Mouse (Mus musculus): ENCODE results near the gene Fbxl17. TPM values are rescaled to one million over a fixed set of nuclear protein-coding genes. Genes with fewer than 3 reads are reported as not detected.
A peak's percentile ranks its signal among the peaks of the same experiment; 100 is the strongest.

The Fbxl17 gene
- polyA plus RNA-seq, 1 experiment from 2014 or later: 3.0 TPM

DNA sequence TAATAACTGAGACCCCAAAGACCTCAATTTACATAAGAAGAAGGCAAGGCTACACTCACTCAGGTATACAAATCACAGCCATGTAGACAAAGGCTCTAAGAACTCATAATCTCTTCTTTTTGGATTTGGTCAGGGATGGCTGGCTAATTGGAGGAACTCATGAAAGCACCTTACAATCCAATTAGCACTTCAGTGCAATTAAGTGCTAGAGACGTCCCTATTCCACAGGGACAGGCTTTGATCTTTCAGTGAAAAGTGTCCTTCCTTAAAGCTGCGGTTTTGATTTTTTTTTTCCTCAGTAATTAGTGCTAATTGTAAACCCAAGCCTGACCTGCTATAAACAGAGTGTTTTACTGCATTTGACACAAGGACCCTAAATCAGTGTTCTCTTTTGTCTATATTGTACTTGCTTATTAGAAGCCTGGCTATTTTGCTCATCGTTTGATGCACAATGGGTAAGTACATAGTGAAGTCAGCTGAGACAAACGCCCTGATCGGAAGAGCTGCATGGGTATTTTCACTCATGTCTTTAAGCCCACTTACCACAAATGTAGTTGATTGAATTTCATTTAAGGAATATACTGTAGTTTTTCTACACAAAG, 327.8 kb downstream of the Fbxl17 start:
- H3K4me2 ChIP-seq: no peak overlapping the region
- no peak for ATAC-seq (replicated peaks; ENCODE audit: low FRiP score)
- no peak for DNase-seq (ENCODE audit: low spot score)
- H3K9me3 ChIP-seq (ENCODE audit: control insufficient read depth, low read length): no peaks in the 10 kb centered on the region
- no peak overlapping the region for H3K4me3 ChIP-seq (ENCODE audit: low read depth, low read length)
- no peaks in the 10 kb centered on the region for H3K27me3 ChIP-seq (replicated peaks; ENCODE audit: control insufficient read depth, insufficient read depth, low read length)
- no peak overlapping the region for H3K27ac ChIP-seq (ENCODE audit: low read depth, low read length)
- 67% methylated on average over 5 of the region's 5 CpGs for WGBS
- no peaks in the 10 kb centered on the region for H3K36me3 ChIP-seq (ENCODE audit: control insufficient read depth, insufficient read depth, low read length)
- no peak overlapping the region for H3K9ac ChIP-seq (ENCODE audit: low read depth, low read length)
- H3K4me1 ChIP-seq (replicated peaks; ENCODE audit: control insufficient read depth, insufficient read depth, low read length): no peaks in the 10 kb centered on the region

- no peak overlapping the region for H3K4me3 ChIP-seq (ENCODE audit: low read depth, low read length)
- no peaks in the 10 kb centered on the region for H3K4me1 ChIP-seq (replicated peaks; ENCODE audit: control insufficient read depth, insufficient read depth, low read length)
- no peak overlapping the region for H3K27ac ChIP-seq (ENCODE audit: low read depth, low read length)
- H3K4me2 ChIP-seq: no peak overlapping the region
- no peaks in the 10 kb centered on the region for H3K27me3 ChIP-seq (replicated peaks; ENCODE audit: control insufficient read depth, insufficient read depth, low read length)
- H3K9me3 ChIP-seq (ENCODE audit: control insufficient read depth, low read length): no peaks in the 10 kb centered on the region
- DNase-seq (ENCODE audit: low spot score) (no peak), ATAC-seq (replicated peaks; ENCODE audit: low FRiP score) (no peak)
- H3K9ac ChIP-seq (ENCODE audit: low read depth, low read length): no peak overlapping the region
- 62% methylated on average over 5 of the region's 5 CpGs for WGBS
- no peaks in the 10 kb centered on the region for H3K36me3 ChIP-seq (ENCODE audit: control insufficient read depth, insufficient read depth, low read length)
Observed at GRCm38 (mm10) chr17:63171264-63171663, 328.6 kb downstream of the Fbxl17 start.

- WGBS: 74% methylated on average over 5 of the region's 5 CpGs
- H3K4me2 ChIP-seq: no peak overlapping the region
Observed at GRCm38 (mm10) chr17:63168019-63168788, 331.6 kb downstream of the Fbxl17 start.

GRCm38 (mm10) chr17:63167248-63167647, 332.6 kb downstream of the Fbxl17 start:
- H3K9ac ChIP-seq (ENCODE audit: low read depth, low read length): no peak overlapping the region
- H3K27ac ChIP-seq (ENCODE audit: low read depth, low read length): no peak overlapping the region
- peaks cover 3% of the 10 kb centered on the region; the same call in 1 of the 2 replicates for H3K4me1 ChIP-seq (replicated peaks; ENCODE audit: control insufficient read depth, insufficient read depth, low read length)
- ATAC-seq (replicated peaks; ENCODE audit: low FRiP score) (no peak), DNase-seq (ENCODE audit: low spot score) (no peak)
- no peak overlapping the region for H3K4me2 ChIP-seq
- H3K9me3 ChIP-seq (ENCODE audit: control insufficient read depth, low read length): no peaks in the 10 kb centered on the region
- no peaks in the 10 kb centered on the region for H3K27me3 ChIP-seq (replicated peaks; ENCODE audit: control insufficient read depth, insufficient read depth, low read length)
- H3K4me3 ChIP-seq (ENCODE audit: low read depth, low read length): no peak overlapping the region
- WGBS: 72% methylated on average over 3 of the region's 3 CpGs
- H3K36me3 ChIP-seq (ENCODE audit: control insufficient read depth, insufficient read depth, low read length): no peaks in the 10 kb centered on the region

More at GRCm38 (mm10) chr17:63168019-63168788, 331.6 kb downstream of the Fbxl17 start:
- no peak overlapping the region for H3K4me3 ChIP-seq (ENCODE audit: low read depth, low read length)
- no peak overlapping the region for H3K27ac ChIP-seq (ENCODE audit: low read depth, low read length)
- DNase-seq (ENCODE audit: low spot score): no peak
- no peaks in the 10 kb centered on the region for H3K27me3 ChIP-seq (replicated peaks; ENCODE audit: control insufficient read depth, insufficient read depth, low read length)
- H3K9me3 ChIP-seq (ENCODE audit: control insufficient read depth, low read length): no peaks in the 10 kb centered on the region
- no peaks in the 10 kb centered on the region for H3K36me3 ChIP-seq (ENCODE audit: control insufficient read depth, insufficient read depth, low read length)
- no peak for ATAC-seq (replicated peaks; ENCODE audit: low FRiP score)
- no peak overlapping the region for H3K9ac ChIP-seq (ENCODE audit: low read depth, low read length)
- H3K4me1 ChIP-seq (replicated peaks; ENCODE audit: control insufficient read depth, insufficient read depth, low read length): peaks cover 3% of the 10 kb centered on the region; the same call in 1 of the 2 replicates

GRCm38 (mm10) chr17:63166692-63167091, 333.1 kb downstream of the Fbxl17 start:
- Histone ChIP-seq H3K9ac (ENCODE audit: low read depth, low read length) (no peak overlapping the region), H3K27ac (ENCODE audit: low read depth, low read length) (no peak overlapping the region), H3K4me1 (replicated peaks; ENCODE audit: control insufficient read depth, insufficient read depth, low read length) (peaks cover 3% of the 10 kb centered on the region; the same call in 1 of the 2 replicates), H3K27me3 (replicated peaks; ENCODE audit: control insufficient read depth, insufficient read depth, low read length) (no peaks in the 10 kb centered on the region), H3K4me3 (ENCODE audit: low read depth, low read length) (no peak overlapping the region), H3K36me3 (ENCODE audit: control insufficient read depth, insufficient read depth, low read length) (no peaks in the 10 kb centered on the region), H3K9me3 (ENCODE audit: control insufficient read depth, low read length) (no peaks in the 10 kb centered on the region), H3K4me2 (no peak overlapping the region)
- 84% methylated on average over 3 of the region's 3 CpGs for WGBS
- ATAC-seq (replicated peaks; ENCODE audit: low FRiP score) (no peak), DNase-seq (ENCODE audit: low spot score) (no peak)

GRCm38 (mm10) chr17:63165847-63166246, 334.0 kb downstream of the Fbxl17 start:
- Histone ChIP-seq H3K27me3 (replicated peaks; ENCODE audit: control insufficient read depth, insufficient read depth, low read length) (no peaks in the 10 kb centered on the region), H3K9me3 (ENCODE audit: control insufficient read depth, low read length) (no peaks in the 10 kb centered on the region), H3K4me2 (no peak overlapping the region), H3K36me3 (ENCODE audit: control insufficient read depth, insufficient read depth, low read length) (no peaks in the 10 kb centered on the region), H3K4me1 (replicated peaks; ENCODE audit: control insufficient read depth, insufficient read depth, low read length) (peaks cover 3% of the 10 kb centered on the region; the same call in 1 of the 2 replicates), H3K27ac (ENCODE audit: low read depth, low read length) (no peak overlapping the region), H3K4me3 (ENCODE audit: low read depth, low read length) (no peak overlapping the region), H3K9ac (ENCODE audit: low read depth, low read length) (no peak overlapping the region)
- ATAC-seq (replicated peaks; ENCODE audit: low FRiP score): no peak
- DNase-seq (ENCODE audit: low spot score): no peak
- 88% methylated on average over 13 of the region's 13 CpGs for WGBS

DNA sequence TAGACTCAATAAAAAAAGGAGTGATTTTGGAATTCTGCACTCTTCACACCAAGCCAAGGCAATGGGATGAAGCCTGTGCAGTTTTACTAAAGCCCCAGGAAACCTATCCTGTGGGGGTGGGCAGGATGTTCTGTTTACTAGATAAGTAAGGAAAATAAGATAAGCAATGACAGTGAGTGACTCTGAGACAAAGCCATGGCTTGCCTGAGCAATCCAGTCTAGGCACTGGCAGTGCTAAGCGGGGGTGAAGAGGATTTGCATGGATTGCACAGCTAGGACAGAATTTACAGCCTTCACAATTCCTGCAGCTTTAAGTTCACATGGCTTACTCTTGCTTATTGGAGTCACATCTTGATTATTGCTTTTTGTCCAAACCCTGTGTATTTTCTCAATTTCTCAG, 335.5 kb downstream of the Fbxl17 start:
- WGBS: 42% methylated on average over 1 of the region's 1 CpGs
- Histone ChIP-seq H3K27me3 (replicated peaks; ENCODE audit: control insufficient read depth, insufficient read depth, low read length) (no peaks in the 10 kb centered on the region), H3K9ac (ENCODE audit: low read depth, low read length) (no peak overlapping the region), H3K36me3 (ENCODE audit: control insufficient read depth, insufficient read depth, low read length) (no peaks in the 10 kb centered on the region), H3K4me1 (replicated peaks; ENCODE audit: control insufficient read depth, insufficient read depth, low read length) (peaks cover 3% of the 10 kb centered on the region; the same call in 1 of the 2 replicates), H3K4me3 (ENCODE audit: low read depth, low read length) (no peak overlapping the region), H3K9me3 (ENCODE audit: control insufficient read depth, low read length) (no peaks in the 10 kb centered on the region), H3K27ac (ENCODE audit: low read depth, low read length) (no peak overlapping the region), H3K4me2 (no peak overlapping the region)
- DNase-seq (ENCODE audit: low spot score) (no peak), ATAC-seq (replicated peaks; ENCODE audit: low FRiP score) (0 out of 2 replicates have a peak, but pooled peaks have one; percentile 34)

GRCm38 (mm10) chr17:63161953-63162352, 337.9 kb downstream of the Fbxl17 start:
- H3K9me3 ChIP-seq (ENCODE audit: control insufficient read depth, low read length): no peaks in the 10 kb centered on the region
- H3K36me3 ChIP-seq (ENCODE audit: control insufficient read depth, insufficient read depth, low read length): no peaks in the 10 kb centered on the region
- no peak overlapping the region for H3K4me3 ChIP-seq (ENCODE audit: low read depth, low read length)
- H3K4me2 ChIP-seq: no peak overlapping the region
- DNase-seq (ENCODE audit: low spot score) (no peak), ATAC-seq (replicated peaks; ENCODE audit: low FRiP score) (no peak)
- H3K27me3 ChIP-seq (replicated peaks; ENCODE audit: control insufficient read depth, insufficient read depth, low read length): no peaks in the 10 kb centered on the region
- no peak overlapping the region for H3K27ac ChIP-seq (ENCODE audit: low read depth, low read length)
- H3K9ac ChIP-seq (ENCODE audit: low read depth, low read length): no peak overlapping the region
- H3K4me1 ChIP-seq (replicated peaks; ENCODE audit: control insufficient read depth, insufficient read depth, low read length): peaks cover 3% of the 10 kb centered on the region; the same call in 1 of the 2 replicates
- 77% methylated on average over 5 of the region's 5 CpGs for WGBS
